Mouse (Mus musculus) mouse embryonic stem cell (cell line): ENCODE measurements at regions not wholly inside any gene's neighbourhood (a gene's known extent, or its start where the extent isn't known, plus 50 kb on each side); places are given as distances from the start of the nearest gene placed in this dataset.

ENCODE experiments used
- in situ Hi-C, 2 experiments: fragments of 300-500 bp; cut with MboI; formaldehyde crosslinking; loops; 1 replicate in 1 of 2; 3 replicates in 1 of 2; pipeline ENCODE4 v1.14.3; 2019 to 2020; ENCODE audit warnings: low sequenced_read_pairs in 2 of 2, low pct_unique_long_range_greater_than_20kb in 1 of 2, mixed read lengths in 1 of 2; ENCODE audit not compliant: unreplicated experiment in 1 of 2

DNA sequence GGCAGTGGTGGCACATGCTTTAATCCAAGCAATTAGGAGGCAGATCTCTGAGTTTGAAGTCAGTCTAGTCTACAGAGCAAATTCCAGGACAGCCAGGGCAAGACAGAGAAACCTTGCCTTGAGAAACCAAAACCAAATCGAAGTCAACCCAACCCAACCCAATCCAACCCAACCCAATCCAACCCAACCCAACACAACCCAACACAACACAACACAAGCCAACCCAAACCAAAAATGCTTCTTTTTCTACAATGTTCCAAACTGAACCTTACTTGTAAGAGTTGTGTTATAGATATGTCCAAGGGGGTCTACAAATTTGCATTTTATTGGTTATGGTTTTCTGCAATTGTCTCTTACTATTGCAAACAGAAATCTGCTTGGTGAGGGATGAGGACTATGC is 52.8 kb upstream of the Chodl start:
- in situ Hi-C loops = no loop called here

DNA sequence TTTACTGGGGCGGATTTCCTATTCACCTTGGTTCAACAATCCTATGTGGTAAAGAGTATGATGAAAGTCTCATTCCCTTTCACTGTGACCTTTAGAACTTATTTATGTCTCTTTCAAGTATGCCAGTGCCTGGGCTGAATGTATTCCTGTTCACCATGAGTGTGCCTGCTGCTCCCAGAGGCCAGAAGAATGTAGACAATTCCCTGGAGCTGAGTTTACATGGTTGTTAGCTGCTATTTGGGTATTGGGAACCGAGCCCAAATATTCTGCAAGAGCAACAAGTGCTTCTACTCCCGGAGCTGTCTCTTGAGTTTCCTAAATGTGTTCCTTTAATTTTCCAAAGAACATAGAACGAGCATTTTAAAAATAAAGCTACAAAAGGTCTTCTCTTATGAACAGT is 71.7 kb upstream of the Chodl start:
- in situ Hi-C loops = no loop called here

DNA sequence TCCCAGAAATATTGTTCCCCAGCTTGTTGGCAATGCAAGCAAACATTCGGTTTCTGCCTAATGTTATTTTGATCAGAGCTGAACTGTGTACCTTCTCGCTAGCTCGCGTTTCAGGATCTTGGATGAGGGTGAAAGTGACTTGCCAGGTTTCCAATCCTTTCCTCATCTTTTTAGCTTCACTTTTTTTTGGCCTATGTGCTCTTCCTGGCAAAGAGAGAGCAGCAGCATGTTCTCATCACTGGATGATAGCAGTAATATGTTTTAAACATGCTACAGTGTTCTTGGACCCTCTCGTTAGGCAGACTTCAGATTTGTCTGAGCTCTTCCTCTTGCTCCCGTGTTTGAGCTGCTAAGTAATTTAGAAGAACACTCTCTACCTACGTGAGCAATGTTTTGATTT is 99.8 kb upstream of the Chodl start:
- in situ Hi-C loops = no loop called here

DNA sequence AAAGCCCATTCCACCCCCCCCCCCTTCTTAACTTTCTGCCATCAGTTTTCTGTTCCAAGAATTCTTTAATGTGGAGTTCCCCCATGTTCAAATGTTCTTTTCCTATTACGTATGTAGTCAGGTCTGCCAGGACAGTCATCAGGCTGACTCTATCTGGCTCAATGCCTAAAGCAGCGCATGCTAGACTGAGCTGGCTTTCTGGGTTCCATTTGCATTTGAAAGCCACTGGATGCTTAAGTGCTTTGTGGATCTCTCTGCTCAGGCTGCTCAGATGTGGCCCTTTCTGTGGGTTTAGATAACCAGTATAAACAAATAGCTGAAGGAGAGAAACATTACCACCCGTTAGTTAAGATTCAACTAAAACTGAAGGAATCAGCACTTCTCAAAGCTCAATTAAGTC is 103.0 kb upstream of the Chodl start:
- in situ Hi-C loops = no loop called here

DNA sequence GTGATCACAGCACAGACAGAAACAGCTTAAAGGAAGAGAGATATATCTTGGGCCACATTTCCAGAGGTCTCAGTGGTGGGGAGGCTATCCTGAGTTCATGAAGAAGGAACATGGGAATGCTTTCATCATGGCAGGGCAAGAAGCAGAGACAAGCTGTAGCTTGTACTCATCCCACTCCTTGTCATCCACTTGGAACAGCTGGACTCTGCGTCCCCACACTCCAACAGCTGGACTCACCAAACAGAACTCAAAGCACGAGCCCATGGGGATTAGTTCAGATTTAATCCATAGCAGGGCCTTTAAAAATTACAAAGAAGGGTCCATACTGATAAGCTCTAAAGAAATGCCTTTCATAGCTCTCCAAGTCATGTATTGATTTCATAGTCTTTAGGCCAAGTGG is 140.7 kb upstream of the Chodl start:
- in situ Hi-C loops = no loop called here

DNA sequence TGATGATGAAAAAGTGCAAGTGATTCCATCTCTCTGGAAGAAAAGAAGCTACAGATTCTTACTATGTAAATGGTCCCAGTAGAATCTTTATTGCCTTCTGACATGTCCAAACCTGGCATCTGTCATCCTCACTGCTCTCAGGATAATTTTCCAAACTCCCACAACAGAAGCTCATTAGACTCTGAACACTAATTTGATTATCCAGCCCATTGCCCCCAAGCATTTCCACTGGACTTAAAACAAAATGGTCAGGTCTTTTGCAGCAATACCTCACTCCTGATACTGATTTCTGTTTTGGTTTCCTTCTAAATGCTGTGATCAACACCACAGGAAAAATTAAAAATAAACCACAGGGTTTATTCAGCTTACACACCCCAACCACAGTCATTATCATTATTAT is 171.5 kb upstream of the Chodl start:
- in situ Hi-C loops = no loop called here

DNA sequence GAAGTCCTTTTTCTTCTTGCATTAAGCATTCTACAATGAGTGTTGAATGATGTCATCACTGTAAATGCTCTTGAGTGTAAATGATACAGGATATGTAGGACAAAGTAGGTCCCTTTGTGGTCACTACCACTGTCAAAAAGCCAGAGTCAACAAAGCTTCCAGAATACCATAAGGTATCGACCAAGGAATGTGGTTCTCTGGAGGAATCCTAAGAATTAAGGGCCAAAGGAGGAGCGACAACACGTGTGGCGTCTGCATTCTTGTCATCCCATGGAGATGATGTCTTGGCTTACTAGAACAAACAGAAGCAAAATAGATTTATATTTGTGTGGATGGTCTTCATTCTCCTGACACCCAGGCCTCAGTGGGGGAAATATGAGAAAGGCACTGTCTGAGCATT is 161.4 kb upstream of the D16Ertd472e start:
- in situ Hi-C loops = no loop called here

DNA sequence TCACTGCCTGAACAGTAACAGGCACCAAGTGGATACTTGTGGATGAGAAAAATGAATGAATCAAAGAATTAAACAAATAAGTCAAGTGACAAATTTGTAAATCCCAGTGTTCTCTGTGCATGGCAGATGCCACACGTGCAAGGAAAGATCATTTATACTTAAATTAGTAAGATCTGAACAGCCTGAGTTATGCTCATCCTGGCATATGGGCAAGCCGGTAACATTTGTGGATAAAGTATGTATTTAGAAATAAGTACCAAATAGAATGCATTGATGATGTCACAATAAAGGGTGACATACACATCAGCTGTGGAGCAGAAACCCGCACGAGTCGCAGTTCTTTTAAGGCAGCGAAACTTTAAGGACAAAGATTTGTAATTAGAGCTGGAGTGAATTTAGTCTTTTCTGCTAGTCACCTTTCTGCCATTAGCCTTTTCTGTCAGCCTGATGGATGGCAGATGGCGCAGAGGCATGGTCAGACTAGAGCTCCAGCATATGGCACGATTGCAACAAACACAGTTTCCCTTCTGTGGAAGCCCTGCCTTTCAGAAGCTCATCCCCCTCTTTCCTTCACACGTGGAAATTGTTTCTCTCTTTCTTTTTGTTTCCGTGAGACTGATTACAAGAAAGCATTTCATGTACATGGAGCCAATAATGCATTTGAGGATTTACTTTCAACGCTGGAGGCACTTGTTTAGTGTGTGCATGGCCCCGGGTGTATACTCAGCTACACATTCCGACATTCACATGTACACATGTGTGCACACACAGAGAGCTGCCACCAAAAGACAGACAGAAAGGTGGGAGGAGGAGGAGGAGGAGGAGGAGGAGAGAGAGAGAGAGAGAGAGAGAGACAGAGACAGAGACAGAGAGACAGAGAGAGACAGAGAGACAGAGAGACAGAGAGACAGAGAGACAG is 154.3 kb upstream of the D16Ertd472e start:
- in situ Hi-C loops = no loop called here

DNA sequence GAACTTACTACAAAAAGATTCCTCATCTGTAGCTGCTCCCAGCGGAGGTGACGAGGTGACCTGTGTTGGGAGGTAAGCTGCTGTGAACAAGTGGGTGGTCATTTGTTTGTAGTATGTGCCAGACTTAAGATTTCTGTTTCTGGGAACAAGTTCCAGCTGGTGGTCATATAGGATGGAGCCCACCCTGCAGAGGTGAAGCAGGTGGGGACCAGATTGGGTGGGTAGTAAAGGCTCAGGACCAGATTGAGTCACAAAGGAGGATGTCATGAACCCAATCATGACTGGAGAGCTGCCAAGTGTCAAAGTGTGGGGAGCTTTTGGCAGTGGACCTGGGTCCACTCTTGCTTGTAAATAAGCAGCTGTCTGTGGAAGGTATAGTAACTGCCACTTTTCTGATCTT is 149.0 kb upstream of the D16Ertd472e start:
- in situ Hi-C loops = no loop called here

DNA sequence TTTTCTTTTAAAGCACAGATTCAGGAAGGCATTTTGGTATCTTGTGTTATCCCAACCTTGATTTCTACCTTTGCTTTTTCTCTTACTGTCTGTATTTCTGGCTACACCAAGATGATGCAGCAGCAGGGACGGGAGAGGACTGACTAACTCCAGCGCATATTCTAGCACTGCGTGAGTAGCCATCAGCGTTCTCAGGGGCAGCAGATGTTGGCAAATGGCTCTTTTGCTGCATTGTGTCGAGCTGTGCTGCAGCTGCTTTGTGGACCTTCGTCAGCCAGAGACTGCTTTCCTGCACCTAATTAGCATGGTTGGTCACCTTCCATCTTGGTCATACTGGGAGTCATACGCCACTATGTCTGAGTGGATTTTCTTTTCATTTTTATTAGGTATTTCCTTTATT is 133.4 kb upstream of the D16Ertd472e start:
- in situ Hi-C loops = no loop called here

DNA sequence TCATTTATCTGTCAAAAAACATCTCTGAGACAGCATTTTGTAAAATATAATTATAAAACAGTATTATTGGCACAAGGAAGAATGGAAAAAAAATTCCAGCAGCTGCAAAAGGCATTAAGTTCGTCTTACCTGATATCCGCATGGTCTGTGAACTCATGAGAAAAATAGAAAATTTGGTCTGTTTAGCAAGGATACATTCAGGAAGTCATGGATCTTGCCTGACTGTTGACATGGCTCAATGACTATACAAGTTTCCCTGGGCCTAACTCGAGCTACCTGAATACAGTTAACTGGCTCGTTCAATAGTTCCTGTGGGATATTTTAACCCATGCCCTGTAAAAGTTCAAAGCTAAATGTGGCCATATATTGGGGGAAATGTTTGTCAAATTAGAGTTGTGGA is 131.1 kb upstream of the D16Ertd472e start:
- in situ Hi-C loops = no loop called here

DNA sequence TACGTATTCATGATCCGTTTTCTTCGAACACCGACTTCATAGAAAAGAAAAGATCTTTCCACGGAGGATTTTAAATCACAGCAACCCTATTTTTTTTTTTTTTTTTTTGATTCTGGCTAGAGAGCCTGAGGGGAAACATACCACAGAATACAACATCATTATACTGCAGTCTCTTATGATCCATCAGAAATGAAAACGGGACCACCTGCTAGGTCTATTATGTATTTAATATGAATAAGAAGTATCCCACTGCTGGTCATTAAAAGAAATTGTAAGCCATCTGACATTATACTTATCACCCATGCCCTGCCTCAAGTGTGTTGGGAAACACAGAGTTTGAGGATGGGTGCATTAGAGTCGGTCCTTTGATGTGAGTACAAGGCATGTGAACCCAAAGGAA is 130.7 kb upstream of the D16Ertd472e start:
- in situ Hi-C loops = no loop called here

DNA sequence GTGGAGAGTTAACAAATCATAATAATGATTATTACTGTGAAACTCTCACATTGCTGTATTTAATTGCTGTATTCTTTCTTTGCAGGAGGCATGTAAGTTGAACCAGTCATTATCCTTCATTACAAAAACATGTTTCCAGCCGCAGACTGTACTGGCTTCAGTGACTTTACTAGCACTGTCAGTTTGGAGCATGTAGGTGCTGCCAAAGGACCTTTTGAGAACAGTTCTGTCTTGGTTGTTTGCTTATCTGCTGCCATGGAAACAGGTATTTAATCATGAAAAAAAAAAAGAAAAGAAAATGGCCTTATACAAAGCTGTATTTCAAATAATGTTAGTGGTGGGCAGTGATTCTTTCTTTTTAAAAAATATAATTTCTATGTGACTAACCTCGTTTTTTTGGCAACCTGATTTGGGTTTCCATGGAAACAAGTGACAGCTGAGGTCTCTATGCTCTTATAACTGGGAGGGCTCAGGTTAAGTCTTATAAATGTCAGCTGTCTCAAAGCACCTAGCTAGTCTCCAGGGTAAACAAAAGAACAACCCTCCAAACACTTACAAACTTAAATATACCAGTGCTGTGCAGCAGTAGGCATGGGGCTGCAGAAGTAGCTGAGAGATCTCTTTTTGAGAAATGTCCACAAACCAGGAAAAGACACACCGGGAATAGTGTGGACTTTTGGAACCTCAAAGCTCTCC is 121.2 kb upstream of the D16Ertd472e start:
- in situ Hi-C loops = loop anchor here in 1 of 2 experiments (25.0 kb wide), 1 partner anchor 240 kb away; the partner anchor contains the start of gene Chodl

DNA sequence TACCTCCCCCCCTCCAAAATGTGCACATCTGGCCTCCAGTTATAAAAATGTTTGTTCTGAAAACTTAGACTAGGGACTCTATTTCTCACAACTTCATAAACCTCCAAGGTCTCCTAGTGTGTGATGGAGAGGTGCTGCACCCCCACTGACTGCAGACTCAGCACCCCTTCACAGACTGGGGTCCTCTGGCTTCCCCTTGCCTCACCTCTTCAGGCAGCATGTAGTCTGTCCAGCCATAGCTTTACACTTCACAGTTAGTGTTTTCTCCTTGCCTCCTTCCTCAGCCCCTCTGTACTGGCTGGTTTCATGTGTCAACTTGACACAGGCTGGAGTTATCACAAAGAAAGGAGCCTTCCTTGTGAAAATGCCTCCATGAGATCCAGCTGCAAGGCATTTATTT is 111.7 kb upstream of the D16Ertd472e start:
- in situ Hi-C loops = loop anchor here in 1 of 2 experiments (25.0 kb wide), 1 partner anchor 249 kb away; the partner anchor contains the start of gene Chodl

DNA sequence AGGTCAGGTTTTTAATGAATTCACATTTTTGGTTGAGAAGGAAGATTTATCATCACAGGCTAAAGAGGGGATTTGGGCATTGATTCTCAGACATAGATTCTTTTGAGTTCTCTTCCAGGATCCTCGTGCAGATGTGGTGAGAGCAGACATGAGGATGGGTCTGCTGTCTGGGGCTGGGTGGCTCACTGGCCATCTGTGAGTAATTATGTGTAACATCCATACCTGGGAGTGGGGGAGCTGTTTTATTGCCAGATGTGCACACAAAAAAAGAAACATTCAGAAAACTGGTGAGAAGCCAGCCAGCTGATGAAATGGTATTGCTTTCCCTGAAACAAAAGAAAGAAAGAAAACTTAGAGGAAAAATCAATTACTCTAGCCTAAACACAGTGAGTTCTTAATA is 108.7 kb upstream of the D16Ertd472e start:
- in situ Hi-C loops = loop anchor here in 1 of 2 experiments (25.0 kb wide), 1 partner anchor 252 kb away; the partner anchor contains the start of gene Chodl

DNA sequence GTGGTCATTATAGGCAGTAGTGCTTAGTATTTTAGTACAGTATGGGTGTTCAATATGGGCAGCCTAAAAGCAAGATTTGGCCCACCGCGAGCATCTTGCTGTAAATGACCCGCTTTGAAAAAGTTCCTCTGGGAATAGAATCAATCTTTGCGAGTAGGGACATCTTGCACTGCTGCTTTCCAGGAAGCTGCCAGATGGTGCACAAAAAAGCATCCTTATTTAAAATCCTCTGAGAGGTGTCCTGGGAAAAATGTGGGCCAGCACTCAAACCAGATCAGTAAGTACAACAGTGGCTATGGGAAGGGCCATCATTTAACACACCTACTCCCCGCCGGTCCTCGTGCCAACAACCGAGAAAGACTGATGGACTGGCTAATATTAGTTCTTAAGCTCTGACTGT is 107.5 kb upstream of the D16Ertd472e start:
- in situ Hi-C loops = loop anchor here in 1 of 2 experiments (25.0 kb wide), 1 partner anchor 253 kb away; the partner anchor contains the start of gene Chodl

DNA sequence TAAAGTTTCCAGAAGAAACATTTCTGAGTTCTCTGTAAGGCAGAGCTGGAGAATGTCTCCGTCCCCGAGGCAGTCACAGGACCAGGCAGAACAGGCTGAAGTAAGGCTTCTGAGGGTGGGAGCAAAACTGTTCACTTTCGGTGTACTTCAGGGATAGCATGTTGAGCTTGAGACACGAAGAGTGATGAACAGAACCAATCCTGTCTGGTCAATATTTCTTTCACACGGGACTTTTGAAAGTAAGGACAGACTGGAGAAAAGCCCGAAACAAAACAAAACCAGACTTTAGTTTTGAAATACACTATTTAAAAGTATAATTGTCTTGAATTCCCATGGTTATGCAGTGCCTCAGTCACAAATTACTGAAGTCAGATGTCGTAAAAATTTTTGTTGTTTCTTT is 84.6 kb upstream of the D16Ertd472e start:
- in situ Hi-C loops = no loop called here

DNA sequence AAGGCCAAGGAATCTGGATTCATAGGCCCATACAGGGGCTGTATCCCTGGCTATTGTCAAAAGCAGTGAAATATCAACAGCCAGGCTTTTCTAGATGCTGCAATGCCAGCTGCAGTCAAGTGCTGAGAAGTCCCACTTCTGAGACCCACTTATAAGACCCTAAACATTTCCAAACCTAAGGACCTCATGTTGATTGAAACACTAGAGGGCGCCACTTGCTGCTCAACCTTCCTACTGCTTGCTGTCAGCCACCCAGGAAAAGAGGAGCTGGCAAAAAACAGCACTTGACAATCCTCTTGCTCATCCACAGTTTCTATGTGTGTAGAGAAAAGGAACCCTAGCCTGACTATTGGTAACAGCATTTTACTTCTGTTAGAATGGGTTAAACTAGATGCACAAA is 68.2 kb upstream of the D16Ertd472e start:
- in situ Hi-C loops = loop anchor here in 1 of 2 experiments (25.0 kb wide), 1 partner anchor 418 kb away; no protein-coding TSS in a partner anchor

DNA sequence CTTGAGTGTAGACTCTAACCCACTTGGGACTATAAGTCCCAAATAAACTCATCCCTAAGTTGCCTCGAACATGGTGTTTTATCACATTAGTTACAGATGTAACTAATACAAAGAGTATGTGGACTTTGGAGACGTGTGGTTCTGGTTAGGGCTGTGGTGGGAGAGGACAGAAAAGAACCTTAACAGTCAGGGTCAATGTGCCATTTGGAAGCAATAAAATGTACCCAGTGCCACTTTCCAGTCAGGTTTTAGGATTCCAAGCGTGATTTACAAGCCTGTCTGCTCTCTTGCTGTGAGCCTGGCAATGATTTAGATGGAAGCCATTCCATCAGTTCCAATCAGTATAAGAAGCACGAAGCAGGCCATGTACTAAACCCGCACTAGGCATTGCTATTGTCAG is 65.2 kb upstream of the D16Ertd472e start:
- in situ Hi-C loops = loop anchor here in 1 of 2 experiments (25.0 kb wide), 1 partner anchor 421 kb away; no protein-coding TSS in a partner anchor
